Mouse (Mus musculus) hindbrain, embryonic 14.5 days (tissue): ENCODE results near the gene Tecpr2. TPM values are rescaled to one million over a fixed set of nuclear protein-coding genes. Genes with fewer than 3 reads are reported as not detected.

Experiments
- ATAC-seq: fragments of 200-750 bp; cut with Nextera tagmentation; 2 replicates; pipeline ENCODE4 v1.8.0; 2017; ENCODE audit warnings: moderate number of reproducible peaks, mild to moderate bottlenecking, moderate TSS enrichment, moderate library complexity; ENCODE audit not compliant: low FRiP score
- DNase-seq: peaks from one replicate; pipeline ENCODE4 v3.0.0-alpha.2; 2015; ENCODE audit warnings: low spot score
- H3K27ac ChIP-seq: fragments of 300-500 bp; sonication (generic); 2 replicates; pipeline ENCODE4 v1.5.1; 2014; ENCODE audit warnings: mild to moderate bottlenecking, moderate library complexity
- H3K27me3 ChIP-seq: fragments of 300-500 bp; sonication (generic); 2 replicates; pipeline ENCODE4 v1.6.1; 2014; ENCODE audit warnings: mild to moderate bottlenecking, low read length, mixed read lengths; ENCODE audit not compliant: control insufficient read depth, insufficient read depth
- H3K36me3 ChIP-seq: fragments of 300-500 bp; sonication (generic); replicated peaks from 2 replicates; pipeline ENCODE4 v1.6.1; 2014; ENCODE audit not compliant: control insufficient read depth, insufficient read depth
- H3K4me1 ChIP-seq: fragments of 300-500 bp; sonication (generic); replicated peaks from 2 replicates; pipeline ENCODE4 v1.6.1; 2014; ENCODE audit warnings: antibody characterized with exemption, low read length, mixed read lengths; ENCODE audit not compliant: control insufficient read depth, insufficient read depth
- H3K4me2 ChIP-seq: fragments of 300-500 bp; sonication (generic); replicated peaks from 2 replicates; pipeline ENCODE4 v1.6.1; 2014; ENCODE audit warnings: mild to moderate bottlenecking, moderate library complexity
- H3K4me3 ChIP-seq: fragments of 300-500 bp; sonication (generic); replicated peaks from 2 replicates; pipeline ENCODE4 v1.5.1; 2014; ENCODE audit warnings: mild to moderate bottlenecking, low read length
- H3K9ac ChIP-seq: fragments of 300-500 bp; sonication (generic); 2 replicates; pipeline ENCODE4 v1.6.1; 2014
- H3K9me3 ChIP-seq: fragments of 300-500 bp; sonication (generic); 2 replicates; pipeline ENCODE4 v1.6.1; 2016; ENCODE audit warnings: low read length; ENCODE audit not compliant: control insufficient read depth
- WGBS: fragments of 180-500 bp; shearing (Covaris S2); extraction: QIAGEN DNeasy Blood & Tissue Kit; methylation state at CpG from one replicate; pipeline ENCODE4 v1.1.7; 2014; 5-methylcytosine and 5-hydroxymethylcytosine counted together
- polyA plus RNA-seq: library from polyadenylated mRNA; unstranded; fragments of >200 nt; fragmentation: Nextera tagmentation; extraction: Ambion mirVana; gene quantifications from 2 replicates; pipeline ENCODE4 v1.2.1, GENCODE M21; 2014

Gene Tecpr2
- polyA plus RNA-seq: 6.6 and 7.0 TPM in 2 replicates

GRCm38 (mm10) chr12:110889036-110890020 lies at the start of gene Tecpr2, which contains the start of gene Cinp:
Tecpr2 (plus strand) TSS chr12:110889264.
Cinp (minus strand) TSS chr12:110889145.
- Histone ChIP-seq H3K4me2 (peak within 1 kb of the TSS; percentile 96), H3K27ac (peak within 1 kb of the TSS; percentile 93), H3K4me3 (peak within 1 kb of the TSS; percentile 79), H3K27me3 (no peaks in the 10 kb centered on the region), H3K4me1 (peaks cover 18% of the 10 kb centered on the region), H3K9me3 (no peaks in the 10 kb centered on the region), H3K36me3 (no peaks in the 10 kb centered on the region), H3K9ac (peak within 1 kb of the TSS; percentile 85)
- WGBS: under 1% methylated on average over 71 of the region's 74 CpGs
- ATAC-seq (peak; percentile 99), DNase-seq (peak; percentile 99)

- peak; percentile 88 for ATAC-seq
- peak; percentile 99 for DNase-seq
- Histone ChIP-seq H3K27me3 (peaks cover 12% of the 10 kb centered on the region; the same call in 1 of the 2 replicates), H3K9ac (peak within 1 kb of the TSS; percentile 60), H3K27ac (peak within 1 kb of the TSS; percentile 69), H3K9me3 (no peaks in the 10 kb centered on the region), H3K4me2 (peak within 1 kb of the TSS; percentile 65), H3K4me1 (peaks cover 16% of the 10 kb centered on the region), H3K36me3 (no peaks in the 10 kb centered on the region), H3K4me3 (peak within 1 kb of the TSS; percentile 65)
- WGBS: under 1% methylated on average over 71 of the region's 71 CpGs
Observed at GRCm38 (mm10) chr12:110840348-110841198, 48.5 kb upstream of the Tecpr2 start, which contains the start of gene Mok. Mok (minus strand) TSS chr12:110840939.

- Histone ChIP-seq H3K27ac (no peak overlapping the region), H3K4me2 (peak overlapping the region; percentile 65; the same call in 1 of the 2 replicates), H3K9ac (no peak overlapping the region), H3K27me3 (peaks cover 26% of the 10 kb centered on the region), H3K36me3 (no peaks in the 10 kb centered on the region), H3K4me1 (peaks cover 23% of the 10 kb centered on the region), H3K9me3 (no peaks in the 10 kb centered on the region), H3K4me3 (no peak overlapping the region)
- DNase-seq: no peak
- ATAC-seq: no peak
- WGBS: 74% methylated on average over 5 of the region's 5 CpGs
Observed at GRCm38 (mm10) chr12:110841731-110842493, 47.2 kb upstream of the Tecpr2 start.

GRCm38 (mm10) chr12:110843194-110844048 lies 45.6 kb upstream of the Tecpr2 start:
- peak overlapping the region; percentile 38; the same call in 1 of the 2 replicates for H3K9ac ChIP-seq
- no peak for ATAC-seq
- WGBS: 20% methylated on average over 32 of the region's 32 CpGs

GRCm38 (mm10) chr12:110844227-110845130 lies 44.6 kb upstream of the Tecpr2 start:
- Histone ChIP-seq H3K4me1 (peaks cover 22% of the 10 kb centered on the region), H3K36me3 (no peaks in the 10 kb centered on the region), H3K9me3 (no peaks in the 10 kb centered on the region), H3K9ac (peak overlapping the region; percentile 38; the same call in 1 of the 2 replicates), H3K4me2 (peak overlapping the region; percentile 54), H3K4me3 (peak overlapping the region; percentile 31), H3K27me3 (peaks cover 28% of the 10 kb centered on the region), H3K27ac (no peak overlapping the region)
- DNase-seq: peak; percentile 35
- WGBS: under 1% methylated on average over 42 of the region's 42 CpGs
- ATAC-seq: no peak

More at GRCm38 (mm10) chr12:110843194-110844048, 45.6 kb upstream of the Tecpr2 start:
- peak overlapping the region; percentile 31 for H3K4me3 ChIP-seq
- DNase-seq: peak; percentile 88
- H3K4me1 ChIP-seq: peaks cover 23% of the 10 kb centered on the region
- H3K4me2 ChIP-seq: peak overlapping the region; percentile 54
- no peaks in the 10 kb centered on the region for H3K36me3 ChIP-seq
- H3K9me3 ChIP-seq: no peaks in the 10 kb centered on the region
- H3K27ac ChIP-seq: no peak overlapping the region
- peaks cover 28% of the 10 kb centered on the region for H3K27me3 ChIP-seq

GRCm38 (mm10) chr12:110845131-110845880 lies 43.8 kb upstream of the Tecpr2 start:
- WGBS: 1% methylated on average over 36 of the region's 36 CpGs
- 0 out of 2 replicates have a peak overlapping the region, but pooled peaks have one; percentile 30 for H3K9ac ChIP-seq

More at GRCm38 (mm10) chr12:110845131-110845880, 43.8 kb upstream of the Tecpr2 start:
- DNase-seq (peak; percentile 88), ATAC-seq (peak; percentile 66)
- Histone ChIP-seq H3K27me3 (peaks cover 28% of the 10 kb centered on the region), H3K4me3 (peak overlapping the region; percentile 31), H3K27ac (no peak overlapping the region), H3K4me2 (peak overlapping the region; percentile 54), H3K9me3 (no peaks in the 10 kb centered on the region), H3K4me1 (peaks cover 16% of the 10 kb centered on the region), H3K36me3 (no peaks in the 10 kb centered on the region)
